Mouse (Mus musculus) brown adipose tissue, adult 24 weeks (tissue): ENCODE results near the gene Xrcc5. TPM values are rescaled to one million over a fixed set of nuclear protein-coding genes. Genes with fewer than 3 reads are reported as not detected.
A peak's percentile ranks its signal among the peaks of the same experiment; 100 is the strongest.

ENCODE experiments used
- H3K27ac ChIP-seq: fragments of 200-500 bp; replicated peaks from 2 replicates; pipeline ENCODE4 v1.5.1; 2012; ENCODE audit warnings: low read depth, mild to moderate bottlenecking, low read length
- H3K4me1 ChIP-seq: fragments of 200-500 bp; 2 replicates; pipeline ENCODE4 v1.6.1; 2012; ENCODE audit warnings: low read length, mixed read lengths; ENCODE audit not compliant: control insufficient read depth, insufficient read depth, insufficient read length
- H3K4me3 ChIP-seq: fragments of 200-500 bp; 2 replicates; pipeline ENCODE4 v1.5.1; 2012; ENCODE audit warnings: low read depth, mild to moderate bottlenecking, low read length, moderate library complexity; ENCODE audit not compliant: insufficient read depth
- polyA plus RNA-seq: library from polyadenylated mRNA; stranded (reverse); fragments of >200 nt; gene quantifications from 2 replicates; pipeline ENCODE4 v1.2.4, GENCODE M21; 2012; ENCODE audit not compliant: missing spikeins, insufficient read depth, insufficient read length

Gene Xrcc5
- polyA plus RNA-seq, 1 experiment = 6.1 TPM

- H3K27ac ChIP-seq = no peak overlapping the region
- H3K4me3 ChIP-seq = no peak overlapping the region
- H3K4me1 ChIP-seq = no peaks in the 10 kb centered on the region
Measured at GRCm38 (mm10) chr1:72306241-72306640, 980 bp upstream of the Xrcc5 start.

- H3K4me3 ChIP-seq = peak overlapping the region; percentile 61
- no peak overlapping the region for H3K27ac ChIP-seq
- no peaks in the 10 kb centered on the region for H3K4me1 ChIP-seq
Measured at GRCm38 (mm10) chr1:72306679-72307181, 491 bp upstream of the Xrcc5 start.

GRCm38 (mm10) chr1:72308919-72309318 is 1.7 kb downstream of the Xrcc5 start:
- Histone ChIP-seq H3K4me1 (no peaks in the 10 kb centered on the region), H3K4me3 (no peak overlapping the region), H3K27ac (no peak overlapping the region)

- no peaks in the 10 kb centered on the region for H3K4me1 ChIP-seq
- no peak overlapping the region for H3K27ac ChIP-seq
- no peak overlapping the region for H3K4me3 ChIP-seq
Measured at GRCm38 (mm10) chr1:72309744-72310424, 2.7 kb downstream of the Xrcc5 start.

GRCm38 (mm10) chr1:72312701-72313398 is 5.6 kb downstream of the Xrcc5 start:
- Histone ChIP-seq H3K4me3 (no peak overlapping the region), H3K27ac (no peak overlapping the region)

GRCm38 (mm10) chr1:72313399-72314039 is 6.3 kb downstream of the Xrcc5 start:
- Histone ChIP-seq H3K4me3 (no peak overlapping the region), H3K27ac (no peak overlapping the region), H3K4me1 (no peaks in the 10 kb centered on the region)

More at GRCm38 (mm10) chr1:72312701-72313398, 5.6 kb downstream of the Xrcc5 start:
- H3K4me1 ChIP-seq = no peaks in the 10 kb centered on the region

- Histone ChIP-seq H3K4me3 (no peak overlapping the region), H3K27ac (no peak overlapping the region), H3K4me1 (no peaks in the 10 kb centered on the region)
Measured at GRCm38 (mm10) chr1:72315447-72315846, 8.2 kb downstream of the Xrcc5 start.

- Histone ChIP-seq H3K4me3 (no peak overlapping the region), H3K4me1 (no peaks in the 10 kb centered on the region)
Measured at GRCm38 (mm10) chr1:72316409-72316808, 9.2 kb downstream of the Xrcc5 start.

GRCm38 (mm10) chr1:72316901-72317300 is 9.7 kb downstream of the Xrcc5 start:
- no peak overlapping the region for H3K4me3 ChIP-seq
- no peak overlapping the region for H3K27ac ChIP-seq
- H3K4me1 ChIP-seq = no peaks in the 10 kb centered on the region

More at GRCm38 (mm10) chr1:72316409-72316808, 9.2 kb downstream of the Xrcc5 start:
- H3K27ac ChIP-seq = no peak overlapping the region

GRCm38 (mm10) chr1:72320759-72321158 is 13.5 kb downstream of the Xrcc5 start:
- Histone ChIP-seq H3K27ac (no peak overlapping the region), H3K4me3 (no peak overlapping the region), H3K4me1 (no peaks in the 10 kb centered on the region)

- Histone ChIP-seq H3K4me1 (no peaks in the 10 kb centered on the region), H3K4me3 (no peak overlapping the region), H3K27ac (no peak overlapping the region)
Measured at GRCm38 (mm10) chr1:72323248-72323647, 16.0 kb downstream of the Xrcc5 start.

GRCm38 (mm10) chr1:72326162-72326821 is 19.1 kb downstream of the Xrcc5 start:
- H3K27ac ChIP-seq = no peak overlapping the region
- H3K4me3 ChIP-seq = no peak overlapping the region
- H3K4me1 ChIP-seq = no peaks in the 10 kb centered on the region

GRCm38 (mm10) chr1:72334807-72335206 is 27.6 kb downstream of the Xrcc5 start:
- Histone ChIP-seq H3K4me1 (no peaks in the 10 kb centered on the region), H3K27ac (no peak overlapping the region), H3K4me3 (no peak overlapping the region)

GRCm38 (mm10) chr1:72336780-72337179 is 29.6 kb downstream of the Xrcc5 start:
- no peaks in the 10 kb centered on the region for H3K4me1 ChIP-seq
- H3K27ac ChIP-seq = no peak overlapping the region
- no peak overlapping the region for H3K4me3 ChIP-seq

- H3K27ac ChIP-seq = no peak overlapping the region
- H3K4me3 ChIP-seq = no peak overlapping the region
- H3K4me1 ChIP-seq = no peaks in the 10 kb centered on the region
Measured at GRCm38 (mm10) chr1:72338341-72338740, 31.1 kb downstream of the Xrcc5 start.
